Mouse (Mus musculus): ENCODE results near the gene Zbtb45. TPM values are rescaled to one million over a fixed set of nuclear protein-coding genes. Genes with fewer than 3 reads are reported as not detected.
A peak's percentile ranks its signal among the peaks of the same experiment; 100 is the strongest.

The Zbtb45 gene
- polyA plus RNA-seq, 1 experiment = 8.2 TPM

GRCm38 (mm10) chr7:12966104-12966845 lies 43.6 kb downstream of the Zbtb45 start:
- TF ChIP-seq MYOD1 (IDR thresholded peaks at IDR 0.05; ENCODE audit: control insufficient read depth in 1 of 3, insufficient read length in 2 of 3, low read depth in 2 of 3) = no peak
- no peak for TF ChIP-seq POLR2AphosphoS2 (IDR thresholded peaks at IDR 0.05; ENCODE audit: insufficient read length, low read depth)
- TF ChIP-seq POLR2A (IDR thresholded peaks at IDR 0.05; ENCODE audit: insufficient read length, low read depth) = no peak
- no peak for TF ChIP-seq SRF (IDR thresholded peaks at IDR 0.05; ENCODE audit: control insufficient read depth, insufficient read length, low read depth)
- TF ChIP-seq E2F4 (IDR thresholded peaks at IDR 0.05; ENCODE audit: insufficient read depth) = no peak
- TF ChIP-seq REST (IDR thresholded peaks at IDR 0.05; ENCODE audit: insufficient read depth, insufficient read length) = no peak
- no peak for TF ChIP-seq TCF3 (IDR thresholded peaks at IDR 0.05; ENCODE audit: insufficient read length, low read depth)
- TF ChIP-seq USF1 (IDR thresholded peaks at IDR 0.05; ENCODE audit: low read depth) = no peak
- no peak for TF ChIP-seq MYOG (IDR thresholded peaks at IDR 0.05; ENCODE audit: control insufficient read depth in 1 of 3, insufficient read depth in 1 of 3, insufficient read length in 2 of 3, low read depth in 2 of 3)
- no peak for TF ChIP-seq CEBPB (IDR thresholded peaks at IDR 0.05; ENCODE audit: insufficient read depth, poor library complexity, severe bottlenecking)
- TF ChIP-seq TCF12 (IDR thresholded peaks at IDR 0.05; ENCODE audit: insufficient read depth, poor library complexity, severe bottlenecking) = no peak
- TF ChIP-seq MAX (IDR thresholded peaks at IDR 0.05; ENCODE audit: low read depth) = no peak
- Histone ChIP-seq H3K4me3 (peak overlapping the region; percentile 88), H3K79me2 (ENCODE audit: control insufficient read depth, insufficient read depth) (peaks cover 5% of the 10 kb centered on the region), H3K27me3 (ENCODE audit: control insufficient read depth, insufficient read depth, insufficient read length) (no peaks in the 10 kb centered on the region), H3ac (ENCODE audit: control insufficient read depth, insufficient read length) (peak overlapping the region; percentile 9), H3K4me2 (ENCODE audit: low read depth) (peak overlapping the region; percentile 96), H3K36me3 (ENCODE audit: control insufficient read depth, insufficient read depth) (no peaks in the 10 kb centered on the region)

DNA sequence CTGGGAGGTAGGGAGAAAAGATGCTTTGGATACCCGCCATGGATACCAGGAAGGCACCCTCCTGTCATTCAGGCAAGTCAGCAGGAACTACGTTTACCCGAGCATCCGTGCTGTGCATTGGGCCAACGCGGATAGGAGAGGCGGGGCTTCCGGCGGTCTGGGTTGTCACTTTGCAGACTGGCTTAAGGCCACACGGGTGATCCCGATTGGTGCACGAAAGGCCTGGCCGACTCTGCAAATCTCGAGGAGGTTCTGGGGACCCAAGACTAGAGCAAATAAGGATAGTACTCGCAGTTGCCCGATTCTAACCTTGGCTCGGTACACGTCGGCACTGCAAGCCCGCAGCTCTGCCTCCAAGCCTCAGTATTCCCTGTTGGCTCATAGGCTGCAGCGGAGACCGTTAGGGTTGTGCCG lies 44.1 kb downstream of the Zbtb45 start, which contains the start of gene Zfp324:
Zfp324 (plus strand) TSS at position 161 of the 414 bp plus-strand sequence.
- Histone ChIP-seq H3K4me2 (ENCODE audit: low read depth) (peak within 1 kb of the TSS; percentile 96), H3K4me3 (peak within 1 kb of the TSS; percentile 88), H3K36me3 (ENCODE audit: control insufficient read depth, insufficient read depth) (no peaks in the 10 kb centered on the region), H3K79me2 (ENCODE audit: control insufficient read depth, insufficient read depth) (peaks cover 5% of the 10 kb centered on the region), H3ac (ENCODE audit: control insufficient read depth, insufficient read length) (peak within 1 kb of the TSS; percentile 9), H3K27me3 (ENCODE audit: control insufficient read depth, insufficient read depth, insufficient read length) (no peaks in the 10 kb centered on the region)
- TF ChIP-seq E2F4 (IDR thresholded peaks at IDR 0.05; ENCODE audit: insufficient read depth) (no peak), POLR2A (IDR thresholded peaks at IDR 0.05; ENCODE audit: insufficient read length, low read depth) (peak; percentile 75), POLR2AphosphoS2 (IDR thresholded peaks at IDR 0.05; ENCODE audit: insufficient read length, low read depth) (peak; percentile 69)

- Histone ChIP-seq H3K79me2 (ENCODE audit: control insufficient read depth, insufficient read depth) (no peaks in the 10 kb centered on the region), H3K36me3 (ENCODE audit: control insufficient read depth, insufficient read depth) (no peaks in the 10 kb centered on the region), H3K27me3 (ENCODE audit: control insufficient read depth, insufficient read depth, insufficient read length) (no peaks in the 10 kb centered on the region), H3K4me2 (ENCODE audit: low read depth) (peak overlapping the region; percentile 93), H3ac (ENCODE audit: control insufficient read depth, insufficient read length) (peak overlapping the region; percentile 31), H3K4me3 (peak overlapping the region; percentile 47)
- no peak for TF ChIP-seq USF1 (IDR thresholded peaks at IDR 0.05; ENCODE audit: low read depth)
- TF ChIP-seq POLR2A (IDR thresholded peaks at IDR 0.05; ENCODE audit: insufficient read length, low read depth) = peak; percentile 11
- no peak for TF ChIP-seq CEBPB (IDR thresholded peaks at IDR 0.05; ENCODE audit: insufficient read depth, poor library complexity, severe bottlenecking)
- no peak for TF ChIP-seq REST (IDR thresholded peaks at IDR 0.05; ENCODE audit: insufficient read depth, insufficient read length)
Measured at GRCm38 (mm10) chr7:12961511-12962141, 48.2 kb downstream of the Zbtb45 start.

- no peak overlapping the region for H3ac ChIP-seq (ENCODE audit: control insufficient read depth, insufficient read length)
- no peaks in the 10 kb centered on the region for H3K79me2 ChIP-seq (ENCODE audit: control insufficient read depth, insufficient read depth)
- no peak for TF ChIP-seq E2F4 (IDR thresholded peaks at IDR 0.05; ENCODE audit: insufficient read depth)
- no peak for TF ChIP-seq POLR2A (IDR thresholded peaks at IDR 0.05; ENCODE audit: insufficient read length, low read depth)
- TF ChIP-seq MYOG (IDR thresholded peaks at IDR 0.05; ENCODE audit: control insufficient read depth in 1 of 3, insufficient read depth in 1 of 3, insufficient read length in 2 of 3, low read depth in 2 of 3) = no peak
- no peak for TF ChIP-seq SRF (IDR thresholded peaks at IDR 0.05; ENCODE audit: control insufficient read depth, insufficient read length, low read depth)
- TF ChIP-seq CEBPB (IDR thresholded peaks at IDR 0.05; ENCODE audit: insufficient read depth, poor library complexity, severe bottlenecking) = no peak
- no peak for TF ChIP-seq USF1 (IDR thresholded peaks at IDR 0.05; ENCODE audit: low read depth)
- TF ChIP-seq TCF3 (IDR thresholded peaks at IDR 0.05; ENCODE audit: insufficient read length, low read depth) = no peak
- TF ChIP-seq REST (IDR thresholded peaks at IDR 0.05; ENCODE audit: insufficient read depth, insufficient read length) = no peak
- no peak for TF ChIP-seq MAX (IDR thresholded peaks at IDR 0.05; ENCODE audit: low read depth)
- TF ChIP-seq TCF12 (IDR thresholded peaks at IDR 0.05; ENCODE audit: insufficient read depth, poor library complexity, severe bottlenecking) = no peak
- TF ChIP-seq POLR2AphosphoS2 (IDR thresholded peaks at IDR 0.05; ENCODE audit: insufficient read length, low read depth) = no peak
- no peak for TF ChIP-seq MYOD1 (IDR thresholded peaks at IDR 0.05; ENCODE audit: control insufficient read depth in 1 of 3, insufficient read length in 2 of 3, low read depth in 2 of 3)
- H3K4me3 ChIP-seq = no peak overlapping the region
- H3K27me3 ChIP-seq (ENCODE audit: control insufficient read depth, insufficient read depth, insufficient read length) = no peaks in the 10 kb centered on the region
- no peaks in the 10 kb centered on the region for H3K36me3 ChIP-seq (ENCODE audit: control insufficient read depth, insufficient read depth)
- no peak overlapping the region for H3K4me2 ChIP-seq (ENCODE audit: low read depth)
Measured at GRCm38 (mm10) chr7:12959718-12960117, 50.1 kb downstream of the Zbtb45 start.

DNA sequence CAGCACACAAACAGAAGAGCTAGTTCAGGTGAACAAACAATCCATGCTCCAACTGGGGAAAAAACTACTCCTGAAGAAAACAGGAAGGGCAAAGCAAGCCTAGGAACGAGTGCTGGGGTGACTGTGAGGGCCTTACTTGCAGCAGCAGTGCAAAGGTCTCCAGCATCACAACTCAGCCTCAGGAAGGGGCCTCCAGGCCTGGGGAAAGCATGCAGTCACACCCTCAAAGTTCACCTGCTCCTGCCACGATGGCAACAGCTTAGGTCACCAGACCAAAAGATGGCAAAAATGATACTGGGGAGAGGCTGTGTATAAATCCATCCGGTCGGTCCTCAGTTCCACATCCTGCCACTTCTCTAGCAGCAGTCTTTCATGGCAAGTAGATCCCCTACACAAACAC lies 50.9 kb downstream of the Zbtb45 start:
- no peak overlapping the region for H3K4me3 ChIP-seq
- H3K79me2 ChIP-seq (ENCODE audit: control insufficient read depth, insufficient read depth) = no peaks in the 10 kb centered on the region
- TF ChIP-seq SRF (IDR thresholded peaks at IDR 0.05; ENCODE audit: control insufficient read depth, insufficient read length, low read depth) (no peak), POLR2AphosphoS2 (IDR thresholded peaks at IDR 0.05; ENCODE audit: insufficient read length, low read depth) (no peak), TCF12 (IDR thresholded peaks at IDR 0.05; ENCODE audit: insufficient read depth, poor library complexity, severe bottlenecking) (no peak), REST (IDR thresholded peaks at IDR 0.05; ENCODE audit: insufficient read depth, insufficient read length) (no peak), USF1 (IDR thresholded peaks at IDR 0.05; ENCODE audit: low read depth) (no peak), POLR2A (IDR thresholded peaks at IDR 0.05; ENCODE audit: insufficient read length, low read depth) (no peak), MAX (IDR thresholded peaks at IDR 0.05; ENCODE audit: low read depth) (no peak)
- H3K36me3 ChIP-seq (ENCODE audit: control insufficient read depth, insufficient read depth) = no peaks in the 10 kb centered on the region
- H3K4me2 ChIP-seq (ENCODE audit: low read depth) = no peak overlapping the region
- no peak overlapping the region for H3ac ChIP-seq (ENCODE audit: control insufficient read depth, insufficient read length)
- H3K27me3 ChIP-seq (ENCODE audit: control insufficient read depth, insufficient read depth, insufficient read length) = no peaks in the 10 kb centered on the region
